In the genomic region with DNA sequence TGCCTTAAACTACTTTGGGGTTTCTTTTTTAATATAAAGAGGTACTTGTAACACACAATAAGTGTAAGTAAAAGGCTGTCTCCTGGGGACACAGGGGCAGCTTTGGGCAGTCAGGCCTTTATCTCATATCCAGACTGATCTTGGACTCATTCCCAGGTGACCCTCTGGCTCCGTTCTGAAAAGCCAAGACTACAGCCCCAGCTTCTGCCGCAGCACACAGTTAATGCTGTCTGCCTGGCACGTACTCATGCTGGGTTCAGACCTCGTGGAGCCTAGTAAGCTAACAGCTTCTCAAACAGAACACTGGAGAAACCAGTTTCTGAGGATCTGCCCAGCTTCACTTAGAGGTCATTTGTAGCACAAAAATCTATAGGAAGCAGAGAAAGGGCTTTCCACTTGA, we compare ENCODE assay signal across 20 mouse cellular contexts.
A peak's percentile ranks its signal among the peaks of the same experiment; 100 is the strongest.
DNase-seq lines count a peak whose midpoint lies in the region; ATAC-seq lines count a peak whose summit lies in the region.
"Had no signal": no experiment of that assay in that cellular context is flagged by ENCODE, and none has a peak within 500 bp of the region (broad histone marks: within the 10 kb centered on the region; RNA-seq: fewer than 3 reads in every experiment).

No protein-coding gene starts in this region.

- no peak overlapping the region for H3K4me3 ChIP-seq in heart, embryonic 14.5 days (ENCODE audit: control insufficient read depth in 1 of 2, insufficient read depth in 1 of 2, low read depth in 1 of 2, low read length in 2 of 2)
- H3K4me3 ChIP-seq: limb, embryonic 10.5 days; megakaryocyte, embryonic 14.5 days; midbrain, embryonic 15.5 days; neural tube, embryonic 15.5 days had no signal

- peak overlapping the region; percentile 8 to 64 for H3K27ac ChIP-seq in heart, embryonic 14.5 days (replicated peaks in 1 of 2; ENCODE audit: control insufficient read depth in 1 of 2, insufficient read depth in 1 of 2, low read depth in 2 of 2, low read length in 2 of 2)
- H3K27ac ChIP-seq: hindbrain, embryonic 14.5 days; limb, embryonic 10.5 days; midbrain, embryonic 15.5 days; neural tube, embryonic 15.5 days had no signal

- no peak overlapping the region; the same call in 1 of the 2 replicates for H3K9ac ChIP-seq in heart, embryonic 14.5 days (ENCODE audit: low read length)
- H3K9ac ChIP-seq: forebrain, postnatal 0 days; hindbrain, embryonic 14.5 days; midbrain, embryonic 15.5 days; neural tube, embryonic 15.5 days had no signal

- peak; percentile 7 for DNase-seq in adrenal gland, postnatal 10 days
- DNase-seq in adrenal gland, adult 8-10 months, result no peak
- DNase-seq in heart, postnatal 10 days, result no peak
- peak; percentile 7 for DNase-seq in kidney, postnatal 14 days
- no peak for DNase-seq in kidney, postnatal 10 days
- peak; percentile 8 for DNase-seq in urinary bladder, postnatal 14 days (ENCODE audit: low spot score)
- DNase-seq in urinary bladder, adult 18-20 months (ENCODE audit: low spot score in 2 of 2), result no peak
- DNase-seq: cerebellum, adult 9-10 months; embryo, embryonic 11 days; forebrain, postnatal 0 days; lung, postnatal 14 days; thymus, adult 2 months had no signal

- H3K36me3 ChIP-seq in heart, embryonic 14.5 days (ENCODE audit: control insufficient read depth, insufficient read depth, low read length), result no peaks in the 10 kb centered on the region
- H3K36me3 ChIP-seq: limb, embryonic 10.5 days; midbrain, embryonic 15.5 days; neural tube, embryonic 15.5 days had no signal

- no peaks in the 10 kb centered on the region for H3K9me3 ChIP-seq in heart, embryonic 14.5 days (ENCODE audit: control insufficient read depth, low read length)
- H3K9me3 ChIP-seq: limb, embryonic 10.5 days; megakaryocyte, embryonic 14.5 days; midbrain, embryonic 15.5 days; neural tube, embryonic 15.5 days had no signal

- 7% methylated on average over 4 of the region's 4 CpGs for WGBS in heart, embryonic 14.5 days

- no peaks in the 10 kb centered on the region for H3K27me3 ChIP-seq in heart, embryonic 14.5 days (ENCODE audit: control insufficient read depth, insufficient read depth, low read length)
- H3K27me3 ChIP-seq: megakaryocyte, embryonic 14.5 days; midbrain, embryonic 15.5 days; neural tube, embryonic 15.5 days; Patski had no signal

- peak overlapping the region; percentile 18; the same call in 1 of the 2 replicates for H3K4me2 ChIP-seq in heart, embryonic 14.5 days (ENCODE audit: low read length)
- H3K4me2 ChIP-seq: hindbrain, embryonic 14.5 days; midbrain, embryonic 15.5 days; neural tube, embryonic 15.5 days had no signal

- peak; percentile 54; the same call in 1 of the 2 replicates for ATAC-seq in heart, embryonic 14.5 days (ENCODE audit: insufficient number of reproducible peaks, insufficient read depth, low FRiP score, low read depth)
- ATAC-seq: forebrain, postnatal 0 days; intestine, embryonic 16.5 days; midbrain, embryonic 15.5 days; Patski had no signal

- intact Hi-C loops in heart, postnatal 10 days (cut with DNase I), result no loop called here

- H3K4me1 ChIP-seq in heart, embryonic 14.5 days (ENCODE audit: control insufficient read depth in 2 of 2, insufficient read depth in 2 of 2, low read length in 2 of 2), result peaks cover 5 to 8% of the 10 kb centered on the region in 2 experiments
- H3K4me1 ChIP-seq: limb, embryonic 10.5 days; megakaryocyte, embryonic 14.5 days; midbrain, embryonic 15.5 days; neural tube, embryonic 15.5 days had no signal

Comparison
In these comparisons a context has a peak if more than half of its experiments do, and no peak if none do; other contexts are left out.
1. DNase-seq: peak in adrenal gland, postnatal 10 days (single experiment), kidney, postnatal 14 days (single experiment) and urinary bladder, postnatal 14 days (single experiment); none in adrenal gland, adult 8-10 months (single experiment), heart, postnatal 10 days (0 of 2), kidney, postnatal 10 days (single experiment) and urinary bladder, adult 18-20 months (0 of 2).